Mouse (Mus musculus): ENCODE measurements at regions not wholly inside any gene's neighbourhood (a gene's known extent, or its start where the extent isn't known, plus 50 kb on each side); places are given as distances from the start of the nearest gene placed in this dataset.

DNA sequence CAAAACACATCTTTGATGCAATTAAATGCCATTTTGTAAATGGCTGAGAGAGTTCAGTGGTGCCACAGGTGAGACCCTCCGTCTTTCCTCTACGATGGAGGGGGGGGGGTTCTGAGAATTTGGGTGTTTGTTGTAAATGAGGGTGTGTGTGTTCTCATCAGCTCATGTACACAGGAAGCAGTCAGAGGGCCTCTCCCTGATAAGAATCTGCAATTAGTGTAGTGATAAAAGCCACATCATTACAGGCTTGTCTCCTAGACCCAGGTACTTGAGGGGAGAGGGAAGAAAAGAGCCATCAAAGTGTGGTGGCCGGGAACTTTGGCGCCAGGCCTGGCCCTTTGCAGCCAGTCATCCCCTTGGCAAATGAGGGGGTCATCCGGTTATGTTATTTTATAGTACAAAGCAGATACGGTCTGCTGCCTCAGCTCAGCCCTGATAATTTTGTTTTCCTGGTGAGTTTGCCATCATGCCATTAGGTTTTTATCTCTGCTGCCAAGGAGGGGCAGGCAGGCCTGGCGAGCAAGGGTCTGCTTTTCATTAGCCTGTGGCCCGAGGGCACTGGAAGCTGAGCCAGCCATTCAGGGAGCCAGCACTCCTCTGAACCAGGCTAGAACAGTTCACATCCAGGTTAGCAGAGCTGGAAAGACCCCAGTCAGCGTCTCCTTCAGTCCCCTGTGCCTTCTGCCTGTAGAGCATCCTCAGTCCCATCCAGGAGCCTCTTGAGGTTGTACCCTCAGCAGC is 59.7 kb downstream of the H2al1j start:
- no peak for DNase-seq

- no peak for DNase-seq
Measured at GRCm38 (mm10) chrX:11388860-11389259, 61.2 kb downstream of the H2al1j start.

DNA sequence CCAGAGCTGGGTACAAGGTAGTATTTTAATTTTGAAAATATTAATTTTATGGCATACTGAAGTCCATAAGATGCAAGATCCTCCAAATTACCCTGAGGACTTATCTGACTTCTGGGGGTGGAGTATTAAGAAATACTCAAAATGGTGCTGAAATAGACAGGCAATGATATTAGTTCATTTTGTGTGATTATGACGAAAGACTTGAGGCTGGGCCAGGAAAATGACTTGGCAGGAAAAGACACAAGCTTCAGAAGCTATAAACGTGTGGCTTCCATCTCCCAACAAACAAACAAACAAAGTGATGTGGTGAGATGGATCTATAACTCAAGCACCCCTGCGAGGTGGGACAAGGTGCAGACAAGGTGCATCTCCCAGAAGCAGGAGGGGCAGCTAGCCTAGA is 72.8 kb downstream of the H2al1j start:
- no peak for DNase-seq

DNA sequence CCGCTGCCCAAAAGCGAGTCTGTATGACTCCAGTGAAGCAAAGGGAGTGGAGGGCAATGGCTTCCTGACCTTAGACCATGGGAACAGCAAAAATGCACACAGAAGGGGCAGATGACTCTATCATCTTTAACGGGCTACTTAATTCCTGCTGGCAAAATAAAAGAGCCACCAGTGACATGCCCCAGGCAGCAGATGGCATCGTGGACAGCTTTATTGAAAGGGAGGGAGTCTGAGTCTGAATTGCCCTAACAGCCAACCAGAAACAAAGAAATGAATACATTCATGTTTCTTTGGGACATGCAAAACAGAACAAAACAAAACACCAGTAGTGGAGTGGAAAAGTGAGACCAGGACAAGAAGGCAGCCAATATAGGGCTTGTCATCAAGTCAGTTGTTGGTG is 76.7 kb downstream of the H2al1j start:
- DNase-seq = no peak

- no peak for DNase-seq
Measured at GRCm38 (mm10) chrX:11412316-11412826, 84.7 kb downstream of the H2al1j start.

GRCm38 (mm10) chrX:11415662-11416061 is 88.0 kb downstream of the H2al1j start:
- no peak for DNase-seq

DNA sequence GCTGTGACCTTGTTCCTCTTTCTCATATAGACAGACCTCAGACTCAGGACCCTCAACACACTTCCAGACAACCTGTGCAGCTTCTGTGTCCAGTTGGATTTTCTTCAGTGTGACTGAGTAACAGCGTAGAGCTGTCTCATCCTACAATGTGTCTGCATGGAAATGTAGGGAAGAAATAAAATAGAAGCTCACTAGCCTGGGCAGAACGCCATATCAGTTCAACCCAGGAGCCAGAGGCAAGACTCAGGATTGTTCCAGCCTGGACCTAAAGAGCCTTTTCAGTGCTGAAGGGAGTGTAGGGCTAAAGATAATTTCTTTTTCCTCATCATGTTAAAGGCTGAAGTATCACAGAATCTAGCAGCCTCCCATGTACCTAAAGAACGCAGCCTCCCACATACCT is 88.9 kb downstream of the H2al1j start:
- DNase-seq = no peak

GRCm38 (mm10) chrX:11417861-11418260 is 90.2 kb downstream of the H2al1j start:
- no peak for DNase-seq

GRCm38 (mm10) chrX:11418261-11418660 is 90.6 kb downstream of the H2al1j start:
- DNase-seq = peak; percentile 14

GRCm38 (mm10) chrX:11419162-11419631 is 91.6 kb downstream of the H2al1j start:
- DNase-seq = no peak

DNA sequence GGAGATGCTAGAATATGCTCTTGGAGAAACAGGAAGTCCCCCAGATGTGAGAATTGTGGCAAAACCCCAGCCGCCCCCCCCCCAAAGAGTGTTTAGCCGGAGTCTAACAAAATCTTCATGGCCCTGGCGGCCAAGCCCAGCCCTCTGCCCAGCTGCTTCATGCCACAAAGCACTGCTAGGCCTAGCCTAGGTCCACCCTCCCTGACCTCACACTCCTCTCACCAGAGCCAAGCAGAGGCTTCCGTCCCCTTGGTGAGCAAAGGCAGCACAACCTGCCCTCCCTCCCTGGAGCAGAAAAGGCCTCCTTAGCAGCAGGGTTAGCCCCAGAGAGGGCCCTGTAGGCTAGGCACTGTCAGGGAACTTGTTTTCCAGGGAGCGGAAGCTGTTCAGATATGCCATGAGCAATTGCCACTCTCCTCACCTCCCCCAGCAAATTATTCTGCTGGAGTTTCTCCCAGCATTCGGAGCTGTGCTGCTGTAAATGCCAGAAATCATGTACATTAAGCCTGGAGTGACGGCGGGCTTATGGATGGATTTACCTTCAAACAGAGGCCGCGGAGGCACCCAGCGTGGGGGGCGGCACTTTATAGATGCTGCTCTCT is 104.9 kb downstream of the H2al1j start:
- DNase-seq = no peak

DNA sequence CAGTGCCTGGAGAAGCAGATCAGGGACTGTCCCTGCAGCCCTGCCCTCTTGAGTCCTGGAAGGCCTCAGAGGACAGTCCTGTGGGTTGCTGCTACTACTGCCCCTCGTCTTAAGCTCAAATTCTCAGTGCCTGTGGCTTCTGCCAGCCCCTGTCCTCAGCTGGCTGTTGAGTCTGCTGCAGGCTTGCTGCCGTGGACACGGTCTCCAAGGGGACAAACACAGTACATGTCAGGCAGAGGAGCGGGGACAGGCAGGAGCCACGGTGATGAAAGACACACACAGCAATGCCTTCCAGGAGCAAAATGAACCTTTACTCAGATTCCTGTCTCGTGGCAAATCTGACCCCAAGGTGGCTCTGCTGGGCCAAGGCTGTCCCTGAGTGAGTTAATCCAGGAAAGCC is 107.7 kb downstream of the H2al1j start:
- no peak for DNase-seq

DNA sequence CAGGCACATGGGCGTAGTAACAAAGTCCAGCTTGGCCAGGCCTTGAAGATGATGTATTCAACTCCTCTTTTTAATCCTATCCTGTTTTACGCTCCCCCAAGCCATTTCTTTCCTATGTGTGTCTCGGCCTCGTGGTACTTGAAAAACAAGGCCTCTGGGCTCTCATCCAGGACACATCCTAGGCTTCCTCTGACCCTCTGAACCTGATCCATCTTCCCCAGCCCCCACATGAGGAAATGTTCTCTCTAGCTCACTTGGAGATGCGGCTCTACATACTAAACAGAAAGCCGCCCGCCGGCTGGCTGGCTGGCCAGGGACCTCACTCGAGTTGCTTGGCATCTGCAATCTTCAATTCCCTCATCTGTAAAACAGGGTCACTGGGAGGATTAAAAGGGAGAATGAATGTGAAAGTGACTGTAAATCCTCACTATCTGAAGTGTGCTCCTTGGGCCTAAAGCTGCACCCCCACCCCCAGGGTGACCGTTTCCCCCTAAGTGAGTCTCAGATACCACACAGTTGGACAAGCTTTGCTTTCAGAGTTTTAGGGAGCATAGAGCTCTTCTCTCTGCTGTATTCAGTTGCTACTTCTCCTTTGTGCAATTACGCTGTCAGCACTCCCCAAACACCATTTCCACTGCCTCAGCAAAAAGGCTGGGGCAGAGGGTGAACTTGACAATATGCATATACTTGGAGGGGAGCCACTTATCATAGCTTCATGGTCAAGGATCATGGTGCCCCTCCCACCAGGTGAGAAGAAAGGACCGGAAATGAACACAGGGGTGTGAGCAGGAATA is 109.7 kb downstream of the H2al1j start:
- DNase-seq = no peak

- DNase-seq = no peak
Measured at GRCm38 (mm10) chrX:11443543-11443942, 115.9 kb downstream of the H2al1j start.

DNA sequence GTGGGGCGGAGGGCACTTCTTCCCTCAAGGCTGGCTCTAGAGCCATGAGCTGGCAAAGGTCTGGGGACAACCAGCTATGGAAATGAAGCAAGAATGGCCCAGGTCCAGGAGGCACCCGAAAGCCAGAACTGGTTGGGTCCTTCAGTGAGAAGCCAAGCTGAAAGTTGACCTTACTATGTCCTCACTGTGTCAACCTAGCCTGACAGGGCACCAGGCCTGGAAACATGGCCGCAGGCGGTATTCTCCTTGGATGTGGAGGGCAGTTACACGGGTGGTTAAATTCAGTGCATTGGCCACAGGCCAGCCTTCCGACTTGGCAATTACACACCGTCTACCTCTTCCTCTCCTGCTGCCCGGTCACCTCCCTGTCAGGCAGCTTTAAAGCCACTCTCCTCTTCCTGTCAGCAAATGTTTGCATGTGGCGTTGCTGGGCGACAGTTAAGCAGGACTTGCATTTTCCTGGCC is 116.7 kb downstream of the H2al1j start:
- peak; percentile 20 for DNase-seq

GRCm38 (mm10) chrX:11448711-11449110 is 121.1 kb downstream of the H2al1j start:
- no peak for DNase-seq

- no peak for DNase-seq
Measured at GRCm38 (mm10) chrX:11458521-11458920, 130.9 kb downstream of the H2al1j start.

- no peak for DNase-seq
Measured at GRCm38 (mm10) chrX:11463955-11464511, 136.4 kb downstream of the H2al1j start.

DNA sequence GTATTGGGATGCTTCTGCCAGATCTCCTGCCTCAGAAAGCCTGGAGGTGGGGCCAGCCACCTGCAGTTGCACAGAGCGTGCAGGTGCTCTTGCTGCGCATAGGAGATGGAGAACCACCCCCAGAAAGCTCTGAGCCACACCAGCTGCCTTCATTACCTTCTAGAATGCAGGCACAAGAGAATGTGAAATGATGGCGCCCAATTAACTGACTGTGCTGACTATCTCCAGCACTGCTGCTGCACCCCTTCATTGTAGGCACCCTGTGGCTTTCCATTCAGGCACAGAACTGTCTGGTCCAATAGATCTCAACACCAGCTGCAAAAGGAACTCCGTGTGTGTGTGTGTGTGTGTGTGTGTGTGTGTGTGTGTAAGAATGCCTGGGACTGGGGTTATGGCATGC is 138.6 kb downstream of the H2al1j start:
- no peak for DNase-seq

DNA sequence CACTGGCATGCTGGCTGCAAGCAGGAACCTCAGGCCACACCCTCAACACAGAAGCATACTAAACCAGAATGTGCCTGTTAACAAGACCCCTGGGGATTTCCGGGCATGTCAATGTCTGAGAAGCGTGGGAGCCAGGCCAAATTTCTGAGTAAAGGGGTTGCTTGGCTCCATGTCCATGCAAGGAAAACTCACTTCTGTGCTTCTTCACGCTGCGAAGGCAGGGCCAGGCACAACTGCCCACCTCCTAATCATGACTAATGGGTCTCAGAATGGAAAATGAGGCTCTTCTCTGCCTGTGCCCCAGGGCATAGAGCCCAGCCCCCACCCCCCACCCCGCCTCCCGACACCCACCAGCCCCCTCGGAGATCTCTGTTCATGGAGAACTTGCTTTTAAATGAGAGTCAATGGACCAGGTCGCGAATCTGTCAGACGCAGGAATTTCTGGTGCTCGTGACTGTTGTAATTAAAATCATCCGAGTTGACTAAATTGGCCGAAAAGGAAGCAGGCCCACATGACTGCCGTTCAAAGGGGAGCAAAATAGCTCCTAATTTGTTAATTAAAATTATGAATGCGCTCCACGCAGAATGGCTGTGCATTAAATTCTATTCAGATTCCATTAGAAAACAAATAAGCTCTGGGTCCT is 152.2 kb downstream of the H2al1j start:
- no peak for DNase-seq

- DNase-seq = no peak
Measured at GRCm38 (mm10) chrX:11482141-11482540, 154.5 kb downstream of the H2al1j start.

DNA sequence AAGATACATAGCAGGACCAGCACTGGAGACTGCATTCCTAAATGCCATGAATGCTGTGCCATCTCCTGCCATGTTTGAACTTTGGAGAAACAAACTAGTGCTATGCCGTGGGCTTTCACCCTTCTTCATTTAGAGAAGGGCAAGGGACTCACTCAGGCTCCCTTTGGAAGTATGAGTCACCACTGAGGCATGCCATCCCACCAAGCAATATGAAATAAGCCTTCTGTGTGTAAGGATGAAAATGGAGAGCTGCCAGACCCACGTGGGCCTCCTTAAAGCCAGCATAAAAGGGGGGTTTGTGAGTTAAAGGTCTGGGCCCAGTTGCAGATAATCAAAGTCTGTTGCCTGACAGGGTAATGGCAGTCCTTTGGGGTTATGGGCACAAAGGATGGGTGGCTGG is 159.0 kb downstream of the H2al1j start:
- DNase-seq = no peak
